Mouse (Mus musculus): Measurements from ENCODE around the gene Vmn1r208. TPM values are rescaled to one million over a fixed set of nuclear protein-coding genes. Genes with fewer than 3 reads are reported as not detected.

Gene Vmn1r208
- polyA plus RNA-seq, 1 experiment from 2014 or later, result not detected

Other genes starting within 250 kb of the Vmn1r208 start
- gene Vmn1r204, start 224.2 kb downstream of the Vmn1r208 start, polyA plus RNA-seq (2014; fragmentation: Nextera tagmentation; extraction: Ambion mirVana), result not detected in 2 replicates
- gene Vmn1r205, start 184.4 kb downstream of the Vmn1r208 start, polyA plus RNA-seq (2014; fragmentation: Nextera tagmentation; extraction: Ambion mirVana), result not detected in 2 replicates
- not detected in 2 replicates for gene Vmn1r206, start 153.1 kb downstream of the Vmn1r208 start, polyA plus RNA-seq (2014; fragmentation: Nextera tagmentation; extraction: Ambion mirVana)
- gene Vmn1r207-ps, start 47.8 kb downstream of the Vmn1r208 start, polyA plus RNA-seq (2014; fragmentation: Nextera tagmentation; extraction: Ambion mirVana), result not detected in 2 replicates
- gene Vmn1r209, start 32.3 kb upstream of the Vmn1r208 start, polyA plus RNA-seq (2014; fragmentation: Nextera tagmentation; extraction: Ambion mirVana), result not detected in 2 replicates
- not detected in 2 replicates for gene Vmn1r210, start 53.9 kb upstream of the Vmn1r208 start, polyA plus RNA-seq (2014; fragmentation: Nextera tagmentation; extraction: Ambion mirVana)
- gene Vmn1r211, start 80.2 kb upstream of the Vmn1r208 start, polyA plus RNA-seq (2014; fragmentation: Nextera tagmentation; extraction: Ambion mirVana), result not detected in 2 replicates
- gene Vmn1r212, start 106.8 kb upstream of the Vmn1r208 start, polyA plus RNA-seq (2014; fragmentation: Nextera tagmentation; extraction: Ambion mirVana), result not detected in 2 replicates
- gene Vmn1r213, start 230.3 kb upstream of the Vmn1r208 start, polyA plus RNA-seq (2014; fragmentation: Nextera tagmentation; extraction: Ambion mirVana), result not detected in 2 replicates

Data from embryonic facial prominence, embryonic 11.5 days (tissue).